Mouse (Mus musculus) effector memory CD4-positive, alpha-beta T cell, adult 7 months (primary cell): ENCODE data around the gene Necap1. TPM values are rescaled to one million over a fixed set of nuclear protein-coding genes. Genes with fewer than 3 reads are reported as not detected.

Experiments
- polyA plus RNA-seq: library from polyadenylated mRNA; unstranded; fragments of 100-300 nt; shearing (Covaris generic); gene quantifications from one replicate; pipeline ENCODE4 v1.2.1, GENCODE M21; 2017

Necap1 gene
- 43.1 TPM for polyA plus RNA-seq

GRCm38 (mm10) chr6:122873871-122874719 is at the start of gene Necap1:
TSS of gene Necap1 (plus strand) at chr6:122874474.

GRCm38 (mm10) chr6:122855955-122856354 is 18.3 kb upstream of the Necap1 start, which contains the start of gene C3ar1:
TSS of gene C3ar1 (minus strand) at chr6:122856161.

GRCm38 (mm10) chr6:122921451-122921850 is 47.2 kb downstream of the Necap1 start, which contains the start of gene Clec4a1:
TSS of gene Clec4a1 (plus strand) at chr6:122921848.

Other genes with a start within 250 kb of the Necap1 start
- not detected for gene Dppa3, start 248.1 kb upstream of the Necap1 start, polyA plus RNA-seq
- not detected for gene Nanog, start 167.0 kb upstream of the Necap1 start, polyA plus RNA-seq
- 27.2 TPM for gene Slc2a3, start 72.8 kb upstream of the Necap1 start, polyA plus RNA-seq
- 44.5 TPM for gene Foxj2, start 54.6 kb upstream of the Necap1 start, polyA plus RNA-seq
- gene C3ar1, start 18.3 kb upstream of the Necap1 start, polyA plus RNA-seq: not detected
- not detected for gene Clec4a1, start 47.4 kb downstream of the Necap1 start, polyA plus RNA-seq
- gene Clec4a3, start 78.0 kb downstream of the Necap1 start, polyA plus RNA-seq: not detected
- not detected for gene Clec4a4, start 115.9 kb downstream of the Necap1 start, polyA plus RNA-seq
- not detected for gene Clec4b1, start 175.5 kb downstream of the Necap1 start, polyA plus RNA-seq
- not detected for gene Clec4a2, start 232.0 kb downstream of the Necap1 start, polyA plus RNA-seq